In genomic region chr9:37689970-37690686, GRCm38 (mm10) we compare ENCODE assay signal across 10 mouse cellular contexts. TPM values are rescaled to one million over a fixed set of nuclear protein-coding genes. Genes with fewer than 3 reads are reported as not detected.
DNase-seq lines count a peak whose midpoint lies in the region; TF ChIP-seq lines count a peak whose summit lies in the region.
"Had no signal": no experiment of that assay in that cellular context is flagged by ENCODE, and none has a peak within 500 bp of the region (broad histone marks: within the 10 kb centered on the region; RNA-seq: fewer than 3 reads in every experiment).

No protein-coding gene starts in this region.

- TF ChIP-seq POLR2A in brain, embryonic 14.5 days (IDR thresholded peaks at IDR 0.05; ENCODE audit: borderline replicate concordance, extremely low read depth, insufficient read depth, insufficient read length, poor library complexity, severe bottlenecking): no peak

- TF ChIP-seq CTCF in brain, embryonic 14.5 days (IDR thresholded peaks at IDR 0.05; ENCODE audit: borderline replicate concordance, extremely low read depth, insufficient read depth, insufficient read length): peak; percentile 62; the same call in 1 of the 2 replicates

- peak; percentile 45 for DNase-seq in adrenal gland, postnatal 10 days
- DNase-seq in adrenal gland, adult 2 months: no peak
- DNase-seq in layer of hippocampus, adult 11-12 months (ENCODE audit: low spot score): peak; percentile 20
- no peak for DNase-seq in layer of hippocampus, adult 9-10 months (ENCODE audit: low spot score)
- peak; percentile 70 for DNase-seq in brain, embryonic 14.5 days (ENCODE audit: low read depth)
- peak; percentile 51 for DNase-seq in mesoderm, embryonic 11.5 days (ENCODE audit: low read depth, low spot score)
- DNase-seq in ovary, adult 18-20 months (ENCODE audit: low spot score): no peak
- DNase-seq in layer of hippocampus, postnatal 10 days (ENCODE audit: low spot score in 2 of 2): no peak

RNA-seq across cellular contexts. Expression of gene Panx3, which starts 21.1 kb away (rescaled TPM):
- under 1 TPM in 1 of 2 experiments, not detected in 1; 0.99 TPM for total RNA-seq in adrenal gland, postnatal 10 days (2021)
- total RNA-seq in adrenal gland, adult 2 months (2021): under 1 TPM in 1 of 2 experiments, not detected in 1; 0.20 TPM
- 0.10 and 0.46 TPM in 2 replicates for polyA plus RNA-seq in adrenal gland, adult 2 months (2012; rRNA removed)
- polyA plus RNA-seq in brain, embryonic 14.5 days (2012; rRNA removed): 0.13 and 3.2 TPM in 2 replicates
- not detected for total RNA-seq in layer of hippocampus, postnatal 10 days (2021)
- polyA plus RNA-seq: C2C12 had no signal

RNA-seq across cellular contexts. Expression of gene Olfr160, which starts 25.9 kb away (rescaled TPM):
- total RNA-seq in adrenal gland, postnatal 10 days (2021): not detected
- not detected for total RNA-seq in adrenal gland, adult 2 months (2021)
- not detected in 2 replicates for polyA plus RNA-seq in adrenal gland, adult 2 months (2012; rRNA removed)
- not detected in 2 replicates for polyA plus RNA-seq in brain, embryonic 14.5 days (2012; rRNA removed)
- not detected for total RNA-seq in layer of hippocampus, postnatal 10 days (2021)
- polyA plus RNA-seq: C2C12; lung, embryonic 16.5 days had no signal

RNA-seq across cellular contexts. Expression of gene Tbrg1, which starts 33.0 kb away (rescaled TPM):
- 10 to 100 TPM; 81.4 to 88.9 TPM for total RNA-seq in adrenal gland, postnatal 10 days (2021)
- total RNA-seq in adrenal gland, adult 2 months (2021): 10 to 100 TPM; 74.5 to 81.1 TPM
- 23.7 and 28.7 TPM in 2 replicates for polyA plus RNA-seq in adrenal gland, adult 2 months (2012; rRNA removed)
- polyA plus RNA-seq in brain, embryonic 14.5 days (2012; rRNA removed): 49.7 and 52.0 TPM in 2 replicates
- total RNA-seq in layer of hippocampus, postnatal 10 days (2021): 10 to 100 TPM; 53.4 to 55.6 TPM

RNA-seq across cellular contexts. Expression of gene Olfr874, which starts 54.8 kb away (rescaled TPM):
- not detected for total RNA-seq in adrenal gland, postnatal 10 days (2021)
- not detected for total RNA-seq in adrenal gland, adult 2 months (2021)
- not detected in 2 replicates for polyA plus RNA-seq in adrenal gland, adult 2 months (2012; rRNA removed)
- 0.10 TPM in 1 of 2 replicates, not detected in the other for polyA plus RNA-seq in brain, embryonic 14.5 days (2012; rRNA removed)
- not detected for total RNA-seq in layer of hippocampus, postnatal 10 days (2021)
- polyA plus RNA-seq: C2C12; lung, embryonic 16.5 days had no signal

Comparison
In these comparisons a context has a peak if more than half of its experiments do, and no peak if none do; other contexts are left out.
1. DNase-seq: peak in adrenal gland, postnatal 10 days (single experiment), layer of hippocampus, adult 11-12 months (single experiment), brain, embryonic 14.5 days (single experiment) and mesoderm, embryonic 11.5 days (single experiment); none in adrenal gland, adult 2 months (single experiment), layer of hippocampus, adult 9-10 months (single experiment), ovary, adult 18-20 months (single experiment) and layer of hippocampus, postnatal 10 days (0 of 2).